Mouse (Mus musculus) embryonic facial prominence, embryonic 13.5 days (tissue): Measurements from ENCODE around the gene Rbm33. TPM values are rescaled to one million over a fixed set of nuclear protein-coding genes. Genes with fewer than 3 reads are reported as not detected.

Source experiments
- ATAC-seq: fragments of 200-750 bp; cut with Nextera tagmentation; 2 replicates; pipeline ENCODE4 v1.8.0; 2017; ENCODE audit warnings: low read depth; ENCODE audit not compliant: insufficient number of reproducible peaks, insufficient read depth, low FRiP score, low TSS enrichment
- H3K27ac ChIP-seq: fragments of 300-500 bp; sonication (generic); 2 replicates; pipeline ENCODE4 v1.5.1; 2015; ENCODE audit warnings: moderate library complexity, mild to moderate bottlenecking, inconsistent platforms
- H3K27me3 ChIP-seq: fragments of 300-500 bp; sonication (generic); 2 replicates; pipeline ENCODE4 v1.6.1; 2015; ENCODE audit warnings: mild to moderate bottlenecking, inconsistent platforms
- H3K36me3 ChIP-seq: fragments of 300-500 bp; sonication (generic); 2 replicates; pipeline ENCODE4 v1.6.1; 2015; ENCODE audit warnings: mild to moderate bottlenecking, inconsistent platforms
- H3K4me1 ChIP-seq: fragments of 300-500 bp; sonication (generic); 2 replicates; pipeline ENCODE4 v1.6.1; 2015; ENCODE audit warnings: inconsistent platforms
- H3K4me2 ChIP-seq: fragments of 300-500 bp; sonication (generic); 2 replicates; pipeline ENCODE4 v1.6.1; 2015; ENCODE audit warnings: moderate library complexity, mild to moderate bottlenecking, inconsistent platforms
- H3K4me3 ChIP-seq: fragments of 300-500 bp; sonication (generic); 2 replicates; pipeline ENCODE4 v1.5.1; 2015; ENCODE audit warnings: mild to moderate bottlenecking, inconsistent platforms
- H3K9ac ChIP-seq: fragments of 300-500 bp; sonication (generic); 2 replicates; pipeline ENCODE4 v1.6.1; 2015; ENCODE audit warnings: mild to moderate bottlenecking, inconsistent platforms
- H3K9me3 ChIP-seq: fragments of 300-500 bp; sonication (generic); 2 replicates; pipeline ENCODE4 v1.6.1; 2016; ENCODE audit warnings: inconsistent platforms
- WGBS: fragments of 180-500 bp; shearing (Covaris S2); methylation state at CpG from one replicate; pipeline ENCODE4 v1.1.7; 2015; ENCODE audit warnings: mixed read lengths; 5-methylcytosine and 5-hydroxymethylcytosine counted together
- polyA plus RNA-seq: library from polyadenylated mRNA; unstranded; fragments of >200 nt; fragmentation: Nextera tagmentation; extraction: Ambion mirVana; gene quantifications from 2 replicates; pipeline ENCODE4 v1.2.1, GENCODE M21; 2015

Gene Rbm33
- polyA plus RNA-seq, 1 experiment from 2014 or later = 15.2 TPM

DNA sequence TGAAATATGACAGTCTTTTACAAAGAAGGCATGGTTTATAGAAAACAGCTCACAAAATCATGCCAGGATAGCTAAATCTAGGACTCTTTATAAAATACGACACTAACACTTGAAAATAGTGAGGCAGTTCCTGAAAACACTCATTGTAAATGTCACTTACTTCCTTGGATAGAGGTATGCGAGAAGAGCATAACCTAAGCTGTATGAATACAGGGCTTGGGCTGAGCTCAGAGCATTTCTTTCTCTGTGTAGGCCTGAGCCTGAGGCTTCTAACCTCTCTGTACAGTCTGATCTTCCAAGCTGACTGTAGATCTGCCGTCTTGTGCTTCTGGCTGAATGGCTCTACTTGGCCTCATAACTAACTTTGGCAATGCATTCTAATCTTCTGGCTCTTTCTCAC, 69.9 kb downstream of the Rbm33 start:
- ATAC-seq = no peak
- H3K27me3 ChIP-seq = no peaks in the 10 kb centered on the region
- H3K4me1 ChIP-seq = no peaks in the 10 kb centered on the region
- peaks cover 54% of the 10 kb centered on the region for H3K36me3 ChIP-seq
- no peak overlapping the region for H3K9ac ChIP-seq
- H3K4me2 ChIP-seq = no peak overlapping the region
- H3K27ac ChIP-seq = no peak overlapping the region
- H3K4me3 ChIP-seq = no peak overlapping the region
- H3K9me3 ChIP-seq = no peaks in the 10 kb centered on the region
- WGBS = 85% methylated on average over 3 of the region's 3 CpGs

- no peak overlapping the region for H3K4me3 ChIP-seq
- H3K9ac ChIP-seq = no peak overlapping the region
- H3K27ac ChIP-seq = 0 out of 2 replicates have a peak overlapping the region, but pooled peaks have one; percentile 22
- no peak overlapping the region for H3K4me2 ChIP-seq
- H3K9me3 ChIP-seq = no peaks in the 10 kb centered on the region
- H3K36me3 ChIP-seq = peaks cover 50% of the 10 kb centered on the region
- no peak for ATAC-seq
- 85% methylated on average over 9 of the region's 9 CpGs for WGBS
- no peaks in the 10 kb centered on the region for H3K4me1 ChIP-seq
- no peaks in the 10 kb centered on the region for H3K27me3 ChIP-seq
Observed at GRCm38 (mm10) chr5:28387531-28388179, 70.7 kb downstream of the Rbm33 start.

- no peak overlapping the region for H3K27ac ChIP-seq
- H3K4me2 ChIP-seq = no peak overlapping the region
- H3K27me3 ChIP-seq = no peaks in the 10 kb centered on the region
- H3K36me3 ChIP-seq = peaks cover 50% of the 10 kb centered on the region
- H3K9me3 ChIP-seq = no peaks in the 10 kb centered on the region
- H3K4me3 ChIP-seq = no peak overlapping the region
- no peak for ATAC-seq
- WGBS = 61% methylated on average over 3 of the region's 3 CpGs
- H3K9ac ChIP-seq = no peak overlapping the region
- H3K4me1 ChIP-seq = no peaks in the 10 kb centered on the region
Observed at GRCm38 (mm10) chr5:28388184-28388583, 71.3 kb downstream of the Rbm33 start.

DNA sequence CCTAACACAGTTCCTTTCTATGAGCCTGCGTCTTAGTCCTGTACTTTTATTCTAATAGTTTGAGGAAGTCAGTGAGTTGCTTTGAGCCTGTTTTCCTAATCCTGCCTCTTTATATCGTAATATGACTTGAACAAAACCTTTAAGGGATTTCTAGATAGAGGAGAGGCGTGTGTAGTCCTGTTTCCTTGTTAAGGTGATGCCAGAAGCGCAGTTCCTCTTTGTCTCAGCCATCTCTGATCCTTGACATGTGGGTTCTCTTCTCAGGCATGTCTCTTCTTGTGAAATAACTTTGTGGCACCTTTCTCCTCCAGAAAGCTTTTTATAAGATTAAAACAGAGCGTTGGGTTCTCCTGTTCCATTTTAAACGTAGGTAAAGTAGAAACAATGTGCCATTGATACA, 73.3 kb downstream of the Rbm33 start:
- Histone ChIP-seq H3K27ac (no peak overlapping the region), H3K4me1 (no peaks in the 10 kb centered on the region), H3K27me3 (no peaks in the 10 kb centered on the region), H3K36me3 (peaks cover 66% of the 10 kb centered on the region), H3K9ac (no peak overlapping the region), H3K4me3 (no peak overlapping the region), H3K9me3 (no peaks in the 10 kb centered on the region), H3K4me2 (no peak overlapping the region)
- ATAC-seq = no peak
- WGBS = 80% methylated on average over 6 of the region's 6 CpGs

- Histone ChIP-seq H3K9ac (no peak overlapping the region), H3K27me3 (no peaks in the 10 kb centered on the region), H3K27ac (no peak overlapping the region), H3K36me3 (peaks cover 61% of the 10 kb centered on the region), H3K4me1 (no peaks in the 10 kb centered on the region), H3K9me3 (no peaks in the 10 kb centered on the region), H3K4me3 (no peak overlapping the region), H3K4me2 (no peak overlapping the region)
- WGBS = 98% methylated on average over 2 of the region's 2 CpGs
- ATAC-seq = no peak
Observed at GRCm38 (mm10) chr5:28397344-28397743, 80.4 kb downstream of the Rbm33 start.

DNA sequence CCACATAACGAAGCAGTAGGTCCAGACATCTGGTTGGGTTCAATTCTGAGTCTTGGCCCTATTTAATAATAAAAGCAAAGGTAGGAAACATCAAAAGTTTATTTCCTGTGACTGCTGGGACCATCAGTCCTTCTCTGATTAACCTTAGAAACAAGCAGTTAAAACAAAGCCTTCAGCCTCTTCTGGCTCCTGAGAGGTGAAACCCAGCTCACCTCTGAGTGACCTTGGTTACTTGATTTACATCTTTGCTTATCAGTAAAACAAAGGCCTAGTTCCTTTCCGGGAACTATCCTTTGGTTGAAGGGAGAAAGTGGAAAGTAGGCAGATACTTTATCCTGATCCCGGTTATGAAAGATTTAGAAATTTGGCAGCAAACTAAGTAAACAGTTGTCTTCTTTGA, 81.8 kb downstream of the Rbm33 start:
- no peaks in the 10 kb centered on the region for H3K4me1 ChIP-seq
- H3K4me3 ChIP-seq = no peak overlapping the region
- no peak for ATAC-seq
- no peaks in the 10 kb centered on the region for H3K9me3 ChIP-seq
- H3K27me3 ChIP-seq = no peaks in the 10 kb centered on the region
- WGBS = 80% methylated on average over 3 of the region's 3 CpGs
- no peak overlapping the region for H3K9ac ChIP-seq
- H3K4me2 ChIP-seq = no peak overlapping the region
- peaks cover 55% of the 10 kb centered on the region for H3K36me3 ChIP-seq
- no peak overlapping the region for H3K27ac ChIP-seq

GRCm38 (mm10) chr5:28399451-28400115, 82.7 kb downstream of the Rbm33 start:
- no peak for ATAC-seq
- Histone ChIP-seq H3K4me2 (no peak overlapping the region), H3K27ac (no peak overlapping the region), H3K4me1 (no peaks in the 10 kb centered on the region), H3K9me3 (no peaks in the 10 kb centered on the region), H3K27me3 (no peaks in the 10 kb centered on the region), H3K36me3 (peaks cover 47% of the 10 kb centered on the region), H3K9ac (no peak overlapping the region), H3K4me3 (no peak overlapping the region)
- WGBS = 80% methylated on average over 2 of the region's 2 CpGs

- Histone ChIP-seq H3K9me3 (no peaks in the 10 kb centered on the region), H3K27ac (no peak overlapping the region)
- 94% methylated on average over 1 of the region's 1 CpGs for WGBS
Observed at GRCm38 (mm10) chr5:28402756-28403155, 85.8 kb downstream of the Rbm33 start.

GRCm38 (mm10) chr5:28406662-28407061, 89.7 kb downstream of the Rbm33 start:
- Histone ChIP-seq H3K36me3 (peaks cover 37% of the 10 kb centered on the region), H3K4me1 (no peaks in the 10 kb centered on the region)
- no peak for ATAC-seq

More at GRCm38 (mm10) chr5:28402756-28403155, 85.8 kb downstream of the Rbm33 start:
- no peak overlapping the region for H3K9ac ChIP-seq
- no peak overlapping the region for H3K4me2 ChIP-seq
- peaks cover 25% of the 10 kb centered on the region for H3K36me3 ChIP-seq
- H3K27me3 ChIP-seq = no peaks in the 10 kb centered on the region
- ATAC-seq = no peak
- H3K4me1 ChIP-seq = no peaks in the 10 kb centered on the region
- no peak overlapping the region for H3K4me3 ChIP-seq

DNA sequence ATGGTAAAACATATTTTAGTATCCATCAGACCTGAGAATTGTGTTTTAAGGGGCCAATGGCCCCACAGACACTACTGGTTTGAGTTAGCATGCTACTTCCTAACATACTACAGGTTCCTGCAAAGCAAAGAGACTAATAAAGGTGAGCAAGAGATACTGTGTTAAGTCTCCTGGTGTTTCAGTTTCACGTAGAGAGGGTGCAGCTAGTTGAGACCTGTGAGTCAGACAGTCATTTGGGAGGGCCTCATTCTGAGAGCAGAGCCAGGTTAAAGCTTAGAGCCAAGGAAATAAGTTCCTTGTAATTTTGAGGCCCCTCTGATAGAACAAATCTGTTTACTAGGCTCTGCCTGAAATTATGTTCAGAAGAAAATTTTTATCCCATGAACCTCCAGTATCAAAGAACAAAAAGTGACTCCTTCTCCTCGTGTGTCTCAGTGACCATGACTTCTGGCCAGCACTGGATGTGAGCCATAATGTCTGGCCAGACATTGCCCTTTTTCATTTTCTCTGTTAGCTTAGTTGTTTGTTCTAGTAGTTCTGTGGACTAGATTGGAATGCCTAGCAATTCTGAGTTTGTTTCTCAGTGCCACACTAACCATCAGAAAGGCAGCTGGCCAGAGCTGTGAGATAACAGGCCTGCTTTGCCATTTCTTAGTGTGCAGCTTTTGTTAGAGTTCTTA, 95.2 kb downstream of the Rbm33 start:
- H3K4me3 ChIP-seq = no peak overlapping the region
- 89% methylated on average over 2 of the region's 2 CpGs for WGBS
- H3K27me3 ChIP-seq = no peaks in the 10 kb centered on the region
- ATAC-seq = no peak
- no peak overlapping the region for H3K4me2 ChIP-seq
- no peak overlapping the region for H3K9ac ChIP-seq
- H3K27ac ChIP-seq = no peak overlapping the region
- H3K4me1 ChIP-seq = no peaks in the 10 kb centered on the region
- peaks cover 89% of the 10 kb centered on the region for H3K36me3 ChIP-seq
- H3K9me3 ChIP-seq = no peaks in the 10 kb centered on the region

More at GRCm38 (mm10) chr5:28406662-28407061, 89.7 kb downstream of the Rbm33 start:
- H3K9me3 ChIP-seq = no peaks in the 10 kb centered on the region
- H3K4me3 ChIP-seq = no peak overlapping the region
- no peak overlapping the region for H3K27ac ChIP-seq
- no peaks in the 10 kb centered on the region for H3K27me3 ChIP-seq
- H3K9ac ChIP-seq = no peak overlapping the region
- 86% methylated on average over 3 of the region's 3 CpGs for WGBS
- no peak overlapping the region for H3K4me2 ChIP-seq

- H3K27me3 ChIP-seq = no peaks in the 10 kb centered on the region
- no peaks in the 10 kb centered on the region for H3K4me1 ChIP-seq
- no peak overlapping the region for H3K4me2 ChIP-seq
- no peaks in the 10 kb centered on the region for H3K9me3 ChIP-seq
- H3K36me3 ChIP-seq = peaks cover 95% of the 10 kb centered on the region
- no peak overlapping the region for H3K9ac ChIP-seq
- no peak overlapping the region for H3K27ac ChIP-seq
- 89% methylated on average over 5 of the region's 5 CpGs for WGBS
- ATAC-seq = no peak
- no peak overlapping the region for H3K4me3 ChIP-seq
Observed at GRCm38 (mm10) chr5:28413533-28413932, 96.6 kb downstream of the Rbm33 start.

DNA sequence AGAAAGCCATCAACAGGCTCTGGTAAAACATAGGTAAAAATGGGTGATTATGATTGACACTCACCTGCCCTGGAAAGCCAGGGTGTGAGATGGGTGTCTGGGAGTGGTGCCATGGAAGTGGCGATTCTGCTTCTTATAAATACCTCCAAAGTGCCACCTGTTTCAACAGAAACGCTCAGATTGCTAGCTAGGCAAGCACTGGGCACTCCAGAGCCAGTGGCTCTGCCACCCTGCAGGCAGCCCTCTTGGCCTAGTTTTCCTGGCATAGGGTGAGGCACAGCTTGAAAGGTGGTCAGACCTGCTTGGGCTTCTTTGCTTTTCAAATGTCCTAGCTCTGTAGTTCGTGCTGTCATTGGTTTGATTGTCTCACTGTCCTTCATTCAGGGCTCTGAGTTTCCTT, 97.2 kb downstream of the Rbm33 start:
- H3K27ac ChIP-seq = no peak overlapping the region
- no peak overlapping the region for H3K9ac ChIP-seq
- H3K4me2 ChIP-seq = no peak overlapping the region
- no peaks in the 10 kb centered on the region for H3K27me3 ChIP-seq
- H3K36me3 ChIP-seq = peaks cover 93% of the 10 kb centered on the region
- no peaks in the 10 kb centered on the region for H3K4me1 ChIP-seq
- no peak for ATAC-seq
- no peak overlapping the region for H3K4me3 ChIP-seq
- no peaks in the 10 kb centered on the region for H3K9me3 ChIP-seq
- 93% methylated on average over 3 of the region's 3 CpGs for WGBS
